Mouse (Mus musculus) gastrocnemius, postnatal 36 days (tissue): ENCODE results near the gene Ncaph. TPM values are rescaled to one million over a fixed set of nuclear protein-coding genes. Genes with fewer than 3 reads are reported as not detected.
"Not testable (repeated sequence)": the region's sequence is repeated elsewhere in the genome, so short reads cannot be mapped to it uniquely, and the experiment has no call there.

ENCODE experiments used
- DNase-seq, 2 experiments: peaks; one replicate each; pipeline ENCODE4 v3.0.0; 2022
- intact Hi-C: fragments of 180-260 bp; cut with DNase I; formaldehyde crosslinking; loops from one replicate; pipeline ENCODE4 v1.15.1; 2025
- long read RNA-seq, 2 experiments: library from polyadenylated mRNA; stranded (forward); transcript quantifications; one replicate each; pipeline ENCODE4 v2.0.0; 2021
- total RNA-seq, 2 experiments: library from RNA; stranded (reverse); gene quantifications; 2 replicates each; pipeline ENCODE4 v1.2.3; 2021

The Ncaph gene
- 1 to 10 TPM; 1.5 to 1.8 TPM for total RNA-seq
- long read RNA-seq, experiment 1, partial matches to known transcripts = 2 of 2 reads
- long read RNA-seq, experiment 1, other reads (novel, unspliced or antisense) = 0 of 2 reads
- long read RNA-seq, experiment 2, partial matches to known transcripts = 1 of 1 reads
- long read RNA-seq, experiment 2, other reads (novel, unspliced or antisense) = 0 of 1 reads

- peak; percentile 90 to 95 for DNase-seq
- intact Hi-C loops = no loop called here
These were observed at the start of gene Ncaph for GRCm38 (mm10) chr2:127133621-127134461. TSS of gene Ncaph (minus strand) at chr2:127133954.

- DNase-seq = peak; percentile 64 to 66
- intact Hi-C loops = no loop called here
These were observed 49.0 kb upstream of the Ncaph start for GRCm38 (mm10) chr2:127182598-127183381.

GRCm38 (mm10) chr2:127166261-127166660 is 32.5 kb upstream of the Ncaph start:
- intact Hi-C loops = loop anchor here (5.0 kb wide), 1 partner anchor 176 kb away; no protein-coding TSS in a partner anchor
- not testable (repeated sequence) for DNase-seq

GRCm38 (mm10) chr2:127165675-127166074 is 31.9 kb upstream of the Ncaph start:
- DNase-seq = no peak
- intact Hi-C loops = loop anchor here (2.0 to 5.0 kb wide), 2 partner anchors 37 to 177 kb away; no protein-coding TSS in a partner anchor

- DNase-seq = no peak
- intact Hi-C loops = no loop called here
These were observed 11.9 kb upstream of the Ncaph start for GRCm38 (mm10) chr2:127145699-127146098.

- peak; percentile 75 to 80 for DNase-seq
- intact Hi-C loops = no loop called here
These were observed 9.7 kb upstream of the Ncaph start, which contains the start of gene Itpripl1 for GRCm38 (mm10) chr2:127143158-127144063. TSS of gene Itpripl1 (minus strand) at chr2:127143442.

- no peak for DNase-seq
- intact Hi-C loops = no loop called here
These were observed 8.9 kb upstream of the Ncaph start for GRCm38 (mm10) chr2:127142577-127143157.

GRCm38 (mm10) chr2:127142031-127142430 is 8.3 kb upstream of the Ncaph start:
- intact Hi-C loops = no loop called here
- no peak for DNase-seq

- no peak for DNase-seq
- intact Hi-C loops = no loop called here
These were observed 6.3 kb upstream of the Ncaph start for GRCm38 (mm10) chr2:127140011-127140410.

GRCm38 (mm10) chr2:127139605-127140004 is 5.9 kb upstream of the Ncaph start:
- intact Hi-C loops = no loop called here

GRCm38 (mm10) chr2:127139094-127139493 is 5.3 kb upstream of the Ncaph start:
- intact Hi-C loops = no loop called here
- DNase-seq = peak in 1 of 2 experiments; percentile 17

More at GRCm38 (mm10) chr2:127139605-127140004, 5.9 kb upstream of the Ncaph start:
- no peak for DNase-seq

GRCm38 (mm10) chr2:127138449-127138848 is 4.7 kb upstream of the Ncaph start:
- intact Hi-C loops = no loop called here
- no peak for DNase-seq

GRCm38 (mm10) chr2:127137838-127138420 is 4.2 kb upstream of the Ncaph start:
- intact Hi-C loops = no loop called here
- DNase-seq = no peak

- no peak for DNase-seq
- intact Hi-C loops = no loop called here
These were observed 3.2 kb upstream of the Ncaph start for GRCm38 (mm10) chr2:127136979-127137378.

GRCm38 (mm10) chr2:127135255-127135654 is 1.5 kb upstream of the Ncaph start:
- DNase-seq, intact Hi-C loops: not testable (repeated sequence)

GRCm38 (mm10) chr2:127131353-127131752 is 2.4 kb downstream of the Ncaph start:
- DNase-seq = no peak
- intact Hi-C loops = no loop called here

GRCm38 (mm10) chr2:127128926-127129325 is 4.8 kb downstream of the Ncaph start:
- intact Hi-C loops = no loop called here
- no peak for DNase-seq

- no peak for DNase-seq
- intact Hi-C loops = no loop called here
These were observed 12.0 kb downstream of the Ncaph start for GRCm38 (mm10) chr2:127121591-127122235.
